7 mouse cellular contexts compared by ENCODE assay signal in the genomic region with DNA sequence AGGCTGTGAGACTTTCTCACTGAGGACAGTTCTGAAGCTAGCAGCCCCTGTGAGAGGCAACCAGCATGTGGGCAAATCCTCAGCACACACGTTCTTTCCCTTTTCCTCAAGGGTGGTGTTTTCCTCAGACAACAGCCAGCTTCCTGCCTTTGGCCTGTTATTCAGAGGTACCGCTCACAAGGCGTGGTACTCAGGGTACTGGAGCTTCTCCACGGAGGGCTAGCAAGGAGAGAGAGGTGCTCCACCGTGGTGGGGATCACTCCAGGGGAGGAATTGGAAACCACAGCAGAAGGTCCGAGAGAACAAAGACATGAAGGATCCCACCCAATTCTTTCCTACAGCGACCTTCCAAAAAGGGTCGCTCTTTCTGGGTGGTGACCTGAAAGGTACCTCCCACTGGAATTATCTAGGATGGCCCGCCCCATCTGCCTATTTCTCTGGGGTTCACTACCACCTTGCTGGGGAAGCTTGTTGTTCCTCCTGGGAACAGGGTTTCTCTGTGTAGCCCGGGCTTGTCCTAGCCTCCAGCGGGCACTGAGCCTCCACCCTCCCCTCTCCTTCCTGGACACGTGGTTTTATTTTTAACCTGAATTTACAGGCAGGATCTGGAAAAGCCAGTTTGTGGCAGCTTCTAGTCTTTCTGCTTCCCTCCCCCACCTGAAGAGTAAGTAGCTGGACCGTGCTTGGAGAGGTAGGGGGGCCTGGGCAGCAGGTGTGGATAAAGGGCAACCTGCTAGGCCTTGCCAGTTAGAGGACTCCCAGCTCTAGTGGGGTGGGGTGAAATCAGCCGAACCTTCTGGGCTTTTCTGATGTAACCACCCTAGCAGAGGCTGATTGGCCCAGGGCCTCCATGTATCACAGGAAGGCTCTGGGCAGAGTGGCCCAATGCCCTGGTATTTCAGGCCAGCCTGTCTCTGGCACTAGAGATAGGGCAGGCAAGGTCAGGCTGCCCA. TPM values are rescaled to one million over a fixed set of nuclear protein-coding genes. Genes with fewer than 3 reads are reported as not detected.
DNase-seq lines count a peak whose midpoint lies in the region; ATAC-seq and TF ChIP-seq lines count a peak whose summit lies in the region.

No protein-coding gene starts in this region.

- DNase-seq in R1 (ENCODE audit: low read depth, low spot score): peak; percentile 89
- peak; percentile 95 for DNase-seq in brain, adult 2 months (ENCODE audit: low read depth, low spot score)
- DNase-seq in gastrocnemius, postnatal 10 days: peak; percentile 57
- DNase-seq in c-Kit-positive CD71-positive TER-119-positive erythroid progenitor cells, embryonic 14.5 days (ENCODE audit: low spot score): no peak
- no peak for DNase-seq in layer of hippocampus, adult 9-10 months (ENCODE audit: low spot score)

- no peak overlapping the region for H3K27ac ChIP-seq in intestine, postnatal 0 days (ENCODE audit: low read depth, low read length)
- H3K27ac ChIP-seq in lung, embryonic 16.5 days (ENCODE audit: low read length): peak overlapping the region; percentile 92

- no peaks in the 10 kb centered on the region for H3K36me3 ChIP-seq in intestine, postnatal 0 days (ENCODE audit: control insufficient read depth, insufficient read depth)
- H3K36me3 ChIP-seq in lung, embryonic 16.5 days (ENCODE audit: control insufficient read depth, insufficient read depth, low read length): no peaks in the 10 kb centered on the region

- H3K4me3 ChIP-seq in intestine, postnatal 0 days (ENCODE audit: low read depth, low read length): no peak overlapping the region
- H3K4me3 ChIP-seq in lung, embryonic 16.5 days (ENCODE audit: low read length): no peak overlapping the region

- WGBS in intestine, postnatal 0 days: 29% methylated on average over 14 of the region's 14 CpGs
- WGBS in lung, embryonic 16.5 days: 31% methylated on average over 14 of the region's 14 CpGs

- H3K9me3 ChIP-seq in intestine, postnatal 0 days (ENCODE audit: control insufficient read depth): no peaks in the 10 kb centered on the region
- H3K9me3 ChIP-seq in lung, embryonic 16.5 days (ENCODE audit: control insufficient read depth, low read length): no peaks in the 10 kb centered on the region

- no peaks in the 10 kb centered on the region for H3K27me3 ChIP-seq in intestine, postnatal 0 days (replicated peaks; ENCODE audit: control insufficient read depth, insufficient read depth, low read length)
- no peaks in the 10 kb centered on the region for H3K27me3 ChIP-seq in lung, embryonic 16.5 days (ENCODE audit: control insufficient read depth, insufficient read depth, low read depth, low read length)

- no peak for TF ChIP-seq CTCF in intestine, postnatal 0 days (IDR thresholded peaks at IDR 0.05; ENCODE audit: low read depth)

- 0 out of 2 replicates have a peak overlapping the region, but pooled peaks have one; percentile 21 for H3K4me2 ChIP-seq in intestine, postnatal 0 days (replicated peaks; ENCODE audit: low read depth)
- H3K4me2 ChIP-seq in lung, embryonic 16.5 days (ENCODE audit: low read depth, low read length): peak overlapping the region; percentile 29

- no peak overlapping the region for H3K9ac ChIP-seq in intestine, postnatal 0 days (ENCODE audit: low read depth, low read length)
- H3K9ac ChIP-seq in lung, embryonic 16.5 days (ENCODE audit: low read length): peak overlapping the region; percentile 58

- no peaks in the 10 kb centered on the region; the same call in 1 of the 2 replicates for H3K4me1 ChIP-seq in intestine, postnatal 0 days (replicated peaks; ENCODE audit: control insufficient read depth, insufficient read depth, low read length)
- H3K4me1 ChIP-seq in lung, embryonic 16.5 days (replicated peaks; ENCODE audit: control insufficient read depth, insufficient read depth, low read length): peaks cover 12% of the 10 kb centered on the region

- peak; percentile 71 for ATAC-seq in intestine, postnatal 0 days
- peak; percentile 80 for ATAC-seq in lung, embryonic 16.5 days (ENCODE audit: low read depth)

RNA-seq across cellular contexts. Expression of a gene that starts 17.1 kb away (rescaled TPM):
- total RNA-seq in gastrocnemius, postnatal 10 days (2021): 10 to 100 TPM; 42.9 to 46.7 TPM
- 10.0 and 10.7 TPM in 2 replicates for polyA plus RNA-seq in intestine, postnatal 0 days (2015; fragmentation: Nextera tagmentation; extraction: Ambion mirVana)
- 28.8 and 34.2 TPM in 2 replicates for polyA plus RNA-seq in lung, embryonic 16.5 days (2015; fragmentation: Nextera tagmentation; extraction: Ambion mirVana)

Comparison
In these comparisons a context has a peak if more than half of its experiments do, and no peak if none do; other contexts are left out.
1. DNase-seq: peak in R1 (single experiment), brain, adult 2 months (single experiment) and gastrocnemius, postnatal 10 days (single experiment); none in c-Kit-positive CD71-positive TER-119-positive erythroid progenitor cells, embryonic 14.5 days (single experiment) and layer of hippocampus, adult 9-10 months (single experiment).